Mouse (Mus musculus) liver, embryonic 14.5 days (tissue): ENCODE measurements around the gene Arid1a.

Experiments used
- CTCF ChIP-seq: IDR thresholded peaks from 2 replicates; pipeline ENCODE4 v1.5.1; 2016; ENCODE audit warnings: antibody characterized with exemption, low read depth, control low read depth
- EP300 ChIP-seq: IDR thresholded peaks from 2 replicates; pipeline ENCODE4 v1.6.1; 2016; ENCODE audit warnings: antibody characterized with exemption, low read depth

DNA sequence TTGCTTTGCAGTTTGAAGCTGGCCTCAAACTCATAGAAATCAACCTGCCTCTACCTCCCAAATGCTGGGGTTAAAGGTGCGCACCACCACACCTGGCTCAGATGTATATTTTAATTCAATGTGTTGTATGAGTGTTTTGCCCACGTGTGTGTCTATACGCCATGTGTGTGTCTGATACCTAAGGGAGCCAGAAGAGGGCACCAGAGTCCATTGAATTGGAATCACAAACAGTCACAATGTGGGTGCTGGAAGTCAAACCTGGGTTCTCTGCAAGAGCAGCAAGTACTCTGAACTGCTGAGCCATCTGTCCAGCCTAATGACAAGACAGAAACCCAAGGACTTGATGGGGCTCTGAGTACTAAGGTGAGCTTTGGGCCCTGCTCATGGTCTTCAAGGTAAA, 111.4 kb downstream of the Arid1a start:
- TF ChIP-seq CTCF (peak; percentile 38; the same call in 1 of the 2 replicates), EP300 (no peak)
